ENCODE assay signal across 10 mouse cellular contexts in genomic region chr14:57509554-57509953, GRCm38 (mm10). TPM values are rescaled to one million over a fixed set of nuclear protein-coding genes. Genes with fewer than 3 reads are reported as not detected.
A peak's percentile ranks its signal among the peaks of the same experiment; 100 is the strongest.
DNase-seq lines count a peak whose midpoint lies in the region; ATAC-seq and TF ChIP-seq lines count a peak whose summit lies in the region.
"Had no signal": no experiment of that assay in that cellular context is flagged by ENCODE, and none has a peak within 500 bp of the region (broad histone marks: within the 10 kb centered on the region; RNA-seq: fewer than 3 reads in every experiment).

No protein-coding gene starts in this region.

- intact Hi-C loops in left cerebral cortex, postnatal 4 days (cut with DNase I) = no loop called here

- H3K4me2 ChIP-seq in forebrain, embryonic 15.5 days (replicated peaks) = no peak overlapping the region
- H3K4me2 ChIP-seq in forebrain, embryonic 13.5 days = no peak overlapping the region

- no peaks in the 10 kb centered on the region for H3K9me3 ChIP-seq in forebrain, embryonic 15.5 days
- no peaks in the 10 kb centered on the region for H3K9me3 ChIP-seq in forebrain, embryonic 13.5 days (replicated peaks)

- TF ChIP-seq CTCF in layer of hippocampus, adult 2 months (conservative IDR thresholded peaks at IDR 0.05) = peak; percentile 49

- no peak overlapping the region for H3K9ac ChIP-seq in forebrain, embryonic 15.5 days (replicated peaks)
- no peak overlapping the region for H3K9ac ChIP-seq in forebrain, embryonic 13.5 days
- H3K9ac ChIP-seq: liver, embryonic 14.5 days had no signal

- WGBS in forebrain, embryonic 15.5 days = 44% methylated on average over 6 of the region's 6 CpGs
- WGBS in forebrain, embryonic 13.5 days = 69% methylated on average over 6 of the region's 6 CpGs

- H3K4me3 ChIP-seq in forebrain, embryonic 15.5 days = no peak overlapping the region
- H3K4me3 ChIP-seq in forebrain, embryonic 13.5 days = no peak overlapping the region
- H3K4me3 ChIP-seq in layer of hippocampus, adult 2 months = no peak overlapping the region

- H3K27ac ChIP-seq in forebrain, embryonic 15.5 days (replicated peaks) = no peak overlapping the region
- H3K27ac ChIP-seq in forebrain, embryonic 13.5 days = no peak overlapping the region
- no peak overlapping the region for H3K27ac ChIP-seq in layer of hippocampus, adult 2 months
- H3K27ac ChIP-seq: liver, embryonic 14.5 days had no signal

- ATAC-seq in forebrain, embryonic 15.5 days (replicated peaks) = peak; percentile 55
- ATAC-seq in forebrain, embryonic 13.5 days = no peak; the same call in 1 of the 2 replicates

- no peaks in the 10 kb centered on the region for H3K27me3 ChIP-seq in forebrain, embryonic 15.5 days
- H3K27me3 ChIP-seq in forebrain, embryonic 13.5 days = no peaks in the 10 kb centered on the region

- H3K4me1 ChIP-seq in forebrain, embryonic 15.5 days = no peaks in the 10 kb centered on the region
- no peaks in the 10 kb centered on the region for H3K4me1 ChIP-seq in forebrain, embryonic 13.5 days

- DNase-seq in left cerebral cortex, postnatal 4 days = peak; percentile 28
- no peak for DNase-seq in left cerebral cortex, adult 11 months (ENCODE audit: low spot score)
- DNase-seq in layer of hippocampus, adult 2 months (ENCODE audit: low spot score in 2 of 2) = peak; percentile 37 to 57
- DNase-seq in lung, postnatal 36 days = peak; percentile 81
- DNase-seq in cerebellum, adult 18-20 months = no peak
- DNase-seq in thymus, postnatal 25 days = no peak

- H3K36me3 ChIP-seq in forebrain, embryonic 15.5 days = no peaks in the 10 kb centered on the region
- no peaks in the 10 kb centered on the region for H3K36me3 ChIP-seq in forebrain, embryonic 13.5 days (ENCODE audit: poor library complexity, severe bottlenecking)

RNA-seq across cellular contexts. Expression of gene Il17d, which starts 15.0 kb away (rescaled TPM):
- polyA plus RNA-seq in forebrain, embryonic 15.5 days (2015; fragmentation: Nextera tagmentation; extraction: Ambion mirVana) = 4.6 and 5.8 TPM in 2 replicates
- polyA plus RNA-seq in forebrain, embryonic 13.5 days (2015; fragmentation: Nextera tagmentation; extraction: Ambion mirVana) = 1.7 and 2.7 TPM in 2 replicates
- total RNA-seq in left cerebral cortex, postnatal 4 days (2021) = 10 to 100 TPM; 20.6 to 21.6 TPM
- total RNA-seq in layer of hippocampus, adult 2 months (2021) = 10 to 100 TPM; 11.2 to 12.3 TPM
- total RNA-seq: neutrophil, adult 5-6 weeks had no signal

Comparison
In these comparisons a context has a peak if more than half of its experiments do, and no peak if none do; other contexts are left out.
1. DNase-seq: peak in left cerebral cortex, postnatal 4 days (single experiment), layer of hippocampus, adult 2 months (2 of 2) and lung, postnatal 36 days (single experiment); none in left cerebral cortex, adult 11 months (single experiment), cerebellum, adult 18-20 months (0 of 2) and thymus, postnatal 25 days (single experiment).